Mouse (Mus musculus) retina, embryonic 14.5 days (tissue): ENCODE measurements at regions not wholly inside any gene's neighbourhood (a gene's known extent, or its start where the extent isn't known, plus 50 kb on each side); places are given as distances from the start of the nearest gene placed in this dataset.
"Not testable (repeated sequence)": the region's sequence is repeated elsewhere in the genome, so short reads cannot be mapped to it uniquely, and the experiment has no call there.

ENCODE experiments used
- DNase-seq: peaks from one replicate; pipeline ENCODE4 v3.0.0-alpha.2; 2015; ENCODE audit warnings: low spot score

DNA sequence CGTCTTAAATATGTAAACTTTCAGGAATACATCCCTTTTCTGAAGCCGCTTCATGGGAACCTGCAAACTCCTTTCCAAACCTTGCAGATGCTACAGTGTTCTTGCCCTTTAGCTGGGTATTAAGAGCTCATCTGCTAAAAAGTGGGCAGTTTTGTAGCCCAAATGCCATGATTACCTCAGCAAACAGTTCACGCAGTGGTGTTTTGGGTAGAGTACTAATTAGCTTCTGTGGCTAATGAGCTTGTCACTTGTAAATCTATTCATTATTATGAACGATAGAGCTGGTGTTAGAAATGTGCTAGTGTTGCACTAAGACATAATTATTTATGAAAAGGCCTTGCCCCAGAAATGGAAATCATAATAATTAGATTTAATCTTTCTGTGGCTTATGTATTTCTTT, 506.1 kb upstream of the Ccng1 start:
- DNase-seq, result peak; percentile 20

DNA sequence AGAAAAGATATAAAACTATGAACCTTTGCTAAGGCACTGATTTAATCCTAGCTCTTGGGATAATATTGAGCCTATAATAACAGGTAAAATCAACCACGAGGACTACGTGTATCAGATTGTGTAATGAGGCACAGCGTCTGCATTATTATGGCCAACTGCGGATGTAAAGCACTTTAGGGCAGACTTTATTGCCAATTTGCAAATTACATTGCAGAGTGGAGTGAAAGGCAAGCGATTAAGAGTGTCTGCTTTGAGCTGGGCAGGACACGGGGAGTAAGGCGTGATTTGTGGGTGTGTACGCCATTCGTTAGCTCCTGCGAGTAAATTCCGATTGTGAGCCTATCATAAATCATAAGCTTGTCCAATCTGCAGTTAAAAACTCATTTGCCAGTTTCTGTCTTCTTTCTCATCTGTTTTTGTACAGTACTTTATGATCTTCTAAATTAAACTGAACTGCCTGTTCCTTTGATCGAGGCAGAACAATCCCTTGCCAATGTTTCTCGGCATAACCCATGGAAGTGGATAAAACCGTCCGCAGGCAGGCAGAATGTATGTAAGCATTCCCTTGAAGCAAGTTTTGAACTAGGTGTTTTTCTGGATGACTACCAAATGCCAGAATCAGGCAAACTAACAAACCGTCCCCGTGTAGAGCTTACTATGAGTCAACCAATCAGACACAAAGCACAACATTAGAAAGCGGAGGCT, 505.0 kb upstream of the Ccng1 start:
- DNase-seq, result no peak

- not testable (repeated sequence) for DNase-seq
Observed at GRCm38 (mm10) chr11:41214501-41214900, 459.4 kb upstream of the Ccng1 start.

- DNase-seq, result peak; percentile 19
Observed at GRCm38 (mm10) chr11:41202228-41202627, 447.1 kb upstream of the Ccng1 start.

GRCm38 (mm10) chr11:41193981-41194380, 438.9 kb upstream of the Ccng1 start:
- DNase-seq, result no peak

GRCm38 (mm10) chr11:41160492-41161175, 405.5 kb upstream of the Ccng1 start:
- peak; percentile 9 for DNase-seq

GRCm38 (mm10) chr11:41159927-41160326, 404.8 kb upstream of the Ccng1 start:
- DNase-seq, result no peak

DNA sequence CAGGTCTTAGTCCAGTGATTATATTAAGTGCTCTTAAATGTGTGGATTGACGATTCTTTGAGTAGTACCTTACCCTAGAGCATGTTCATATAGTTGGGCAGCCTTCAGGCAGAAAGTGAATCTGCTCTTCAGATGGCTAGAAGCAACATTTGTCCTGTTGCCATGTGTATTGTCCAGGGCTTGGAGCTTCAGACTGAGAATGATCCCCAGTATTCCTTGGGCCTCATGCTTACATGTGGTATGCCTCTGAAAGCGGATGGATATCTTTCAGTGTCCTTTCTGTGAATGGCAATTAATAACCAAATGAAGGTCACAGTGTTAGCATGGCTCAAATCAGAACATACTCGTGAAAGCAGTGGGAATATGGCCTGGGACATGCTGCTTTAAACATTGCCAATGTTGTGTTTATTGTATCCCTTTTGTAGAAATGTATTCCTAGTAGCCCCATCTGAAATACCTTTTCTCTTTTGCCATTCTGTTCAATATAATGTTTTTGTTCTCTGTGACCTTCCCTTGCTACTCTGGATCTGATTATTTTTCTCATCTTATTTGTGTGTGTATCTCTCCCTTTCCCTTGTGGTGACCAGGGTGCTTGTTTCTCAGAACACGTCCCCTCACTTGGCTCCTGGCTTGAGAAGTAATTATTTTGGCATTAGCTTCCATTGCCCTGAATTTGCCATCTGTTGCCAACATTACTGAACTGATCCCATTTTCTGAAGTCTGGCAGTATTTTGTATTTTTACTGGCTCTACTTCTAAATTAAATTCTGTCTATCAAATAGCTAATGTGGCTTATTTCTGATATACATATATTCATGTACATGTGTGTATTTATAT, 403.9 kb upstream of the Ccng1 start:
- no peak for DNase-seq

DNA sequence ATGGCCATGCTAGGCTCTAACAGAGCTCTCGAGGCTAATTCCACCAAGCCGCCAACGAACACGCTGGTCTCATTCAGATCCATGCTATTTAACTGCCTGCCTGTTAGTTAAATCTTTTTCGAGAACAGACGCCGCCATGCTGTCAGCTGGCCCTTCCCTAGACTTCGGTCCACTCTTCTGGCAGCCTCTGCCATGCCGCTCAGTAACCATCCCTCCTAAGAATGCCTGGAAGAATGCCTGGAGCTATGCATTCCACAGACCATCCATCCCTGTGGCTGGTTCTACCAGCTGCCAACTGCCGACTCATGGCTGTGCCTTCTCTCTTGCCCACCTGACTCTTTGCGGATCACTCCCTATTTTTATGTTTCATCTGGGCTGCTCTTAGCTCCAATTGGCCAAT, 402.2 kb upstream of the Ccng1 start:
- no peak for DNase-seq
